11 mouse cellular contexts compared by ENCODE assay signal in genomic region chr11:109302338-109302737, GRCm38 (mm10). TPM values are rescaled to one million over a fixed set of nuclear protein-coding genes. Genes with fewer than 3 reads are reported as not detected.
A peak's percentile ranks its signal among the peaks of the same experiment; 100 is the strongest.
DNase-seq lines count a peak whose midpoint lies in the region; ATAC-seq lines count a peak whose summit lies in the region.
"Had no signal": no experiment of that assay in that cellular context is flagged by ENCODE, and none has a peak within 500 bp of the region (broad histone marks: within the 10 kb centered on the region; RNA-seq: fewer than 3 reads in every experiment).

No protein-coding gene starts in this region.

- H3K36me3 ChIP-seq in kidney, embryonic 16.5 days (ENCODE audit: insufficient read depth, low read length): no peaks in the 10 kb centered on the region
- H3K36me3 ChIP-seq in liver, embryonic 11.5 days (ENCODE audit: control insufficient read depth, insufficient read depth, low read length): no peaks in the 10 kb centered on the region
- H3K36me3 ChIP-seq in hindbrain, embryonic 16.5 days (ENCODE audit: control insufficient read depth, insufficient read depth, low read length): no peaks in the 10 kb centered on the region
- H3K36me3 ChIP-seq: forebrain, embryonic 15.5 days had no signal

- no peak overlapping the region for H3K27ac ChIP-seq in kidney, embryonic 16.5 days (ENCODE audit: low read length)
- H3K27ac ChIP-seq in liver, embryonic 11.5 days (ENCODE audit: low read depth, low read length): no peak overlapping the region
- no peak overlapping the region for H3K27ac ChIP-seq in hindbrain, embryonic 16.5 days (ENCODE audit: low read depth, low read length)
- H3K27ac ChIP-seq: forebrain, embryonic 15.5 days; layer of hippocampus, adult 2 months; macrophage had no signal

- no peaks in the 10 kb centered on the region for H3K9me3 ChIP-seq in kidney, embryonic 16.5 days (ENCODE audit: low read length)
- no peaks in the 10 kb centered on the region for H3K9me3 ChIP-seq in liver, embryonic 11.5 days (ENCODE audit: control insufficient read depth, low read length)
- no peaks in the 10 kb centered on the region for H3K9me3 ChIP-seq in hindbrain, embryonic 16.5 days (ENCODE audit: control insufficient read depth, low read length)
- H3K9me3 ChIP-seq: forebrain, embryonic 15.5 days had no signal

- no peak overlapping the region for H3K4me2 ChIP-seq in kidney, embryonic 16.5 days (replicated peaks; ENCODE audit: low read depth, low read length)
- H3K4me2 ChIP-seq in liver, embryonic 11.5 days: no peak overlapping the region
- H3K4me2 ChIP-seq in hindbrain, embryonic 16.5 days (ENCODE audit: low read length): no peak overlapping the region
- H3K4me2 ChIP-seq: forebrain, embryonic 15.5 days had no signal

- H3K9ac ChIP-seq in kidney, embryonic 16.5 days (replicated peaks; ENCODE audit: low read length): no peak overlapping the region
- no peak overlapping the region for H3K9ac ChIP-seq in liver, embryonic 11.5 days (ENCODE audit: low read depth, low read length)
- H3K9ac ChIP-seq in hindbrain, embryonic 16.5 days (ENCODE audit: low read depth, low read length): no peak overlapping the region
- H3K9ac ChIP-seq: forebrain, embryonic 15.5 days had no signal

- no peak overlapping the region for H3K4me3 ChIP-seq in kidney, embryonic 16.5 days (ENCODE audit: low read length)
- no peak overlapping the region for H3K4me3 ChIP-seq in liver, embryonic 11.5 days (ENCODE audit: low read depth, low read length)
- no peak overlapping the region for H3K4me3 ChIP-seq in hindbrain, embryonic 16.5 days (ENCODE audit: low read length)
- H3K4me3 ChIP-seq: forebrain, embryonic 15.5 days; layer of hippocampus, adult 2 months had no signal

- peaks cover 5% of the 10 kb centered on the region for H3K4me1 ChIP-seq in kidney, embryonic 16.5 days (ENCODE audit: insufficient read depth, low read length)
- H3K4me1 ChIP-seq in liver, embryonic 11.5 days (replicated peaks; ENCODE audit: control insufficient read depth, insufficient read depth, low read length): 0 out of 2 replicates have a peak, but pooled peaks cover 3% of the 10 kb centered on the region
- peaks cover 1% of the 10 kb centered on the region for H3K4me1 ChIP-seq in hindbrain, embryonic 16.5 days (ENCODE audit: control insufficient read depth, insufficient read depth, low read depth, low read length)

- DNase-seq in kidney, adult 11 months: peak; percentile 60
- DNase-seq in NIH3T3 (ENCODE audit: low read depth): peak; percentile 34
- DNase-seq in gastrocnemius, postnatal 25 days: peak; percentile 20
- peak; percentile 62 to 63 for DNase-seq in lung, adult 18-20 months
- no peak for DNase-seq in retina, postnatal 1 day
- no peak for DNase-seq in liver, embryonic 11.5 days (ENCODE audit: low spot score)

- WGBS in kidney, embryonic 16.5 days: 55% methylated on average over 4 of the region's 4 CpGs
- WGBS in liver, embryonic 11.5 days: 66% methylated on average over 4 of the region's 4 CpGs
- 64% methylated on average over 4 of the region's 4 CpGs for WGBS in hindbrain, embryonic 16.5 days

- no peaks in the 10 kb centered on the region for H3K27me3 ChIP-seq in kidney, embryonic 16.5 days (ENCODE audit: insufficient read depth, low read length)
- H3K27me3 ChIP-seq in liver, embryonic 11.5 days (replicated peaks; ENCODE audit: control insufficient read depth, insufficient read depth, low read length): peaks cover 5% of the 10 kb centered on the region; the same call in 1 of the 2 replicates
- H3K27me3 ChIP-seq in hindbrain, embryonic 16.5 days (replicated peaks; ENCODE audit: control insufficient read depth, insufficient read depth, low read length): no peaks in the 10 kb centered on the region
- H3K27me3 ChIP-seq: forebrain, embryonic 15.5 days had no signal

- ATAC-seq in kidney, embryonic 16.5 days (ENCODE audit: low FRiP score, low TSS enrichment): no peak
- ATAC-seq in liver, embryonic 11.5 days (replicated peaks; ENCODE audit: low FRiP score): no peak
- ATAC-seq in hindbrain, embryonic 16.5 days: no peak
- ATAC-seq: forebrain, embryonic 15.5 days had no signal

RNA-seq across cellular contexts. Expression of gene Rgs9, which starts 4.4 kb away (rescaled TPM):
- polyA plus RNA-seq in kidney, embryonic 16.5 days (2015; fragmentation: Nextera tagmentation; extraction: Ambion mirVana): 1.2 and 1.9 TPM in 2 replicates
- under 1 TPM in 1 of 2 experiments, not detected in 1; 0.19 TPM for total RNA-seq in gastrocnemius, postnatal 25 days (2021)
- polyA plus RNA-seq in liver, embryonic 11.5 days (2014; fragmentation: Nextera tagmentation; extraction: Ambion mirVana): 0.18 and 0.25 TPM in 2 replicates
- 14.5 and 15.6 TPM in 2 replicates for polyA plus RNA-seq in hindbrain, embryonic 16.5 days (2015; fragmentation: Nextera tagmentation; extraction: Ambion mirVana)
- polyA plus RNA-seq: macrophage had no signal

Comparison
In these comparisons a context has a peak if more than half of its experiments do, and no peak if none do; other contexts are left out.
1. DNase-seq: peak in kidney, adult 11 months (single experiment), NIH3T3 (single experiment), gastrocnemius, postnatal 25 days (single experiment) and lung, adult 18-20 months (2 of 2); none in retina, postnatal 1 day (single experiment) and liver, embryonic 11.5 days (single experiment).